Mouse (Mus musculus): ENCODE measurements at regions not wholly inside any gene's neighbourhood (a gene's known extent, or its start where the extent isn't known, plus 50 kb on each side); places are given as distances from the start of the nearest gene placed in this dataset.

DNA sequence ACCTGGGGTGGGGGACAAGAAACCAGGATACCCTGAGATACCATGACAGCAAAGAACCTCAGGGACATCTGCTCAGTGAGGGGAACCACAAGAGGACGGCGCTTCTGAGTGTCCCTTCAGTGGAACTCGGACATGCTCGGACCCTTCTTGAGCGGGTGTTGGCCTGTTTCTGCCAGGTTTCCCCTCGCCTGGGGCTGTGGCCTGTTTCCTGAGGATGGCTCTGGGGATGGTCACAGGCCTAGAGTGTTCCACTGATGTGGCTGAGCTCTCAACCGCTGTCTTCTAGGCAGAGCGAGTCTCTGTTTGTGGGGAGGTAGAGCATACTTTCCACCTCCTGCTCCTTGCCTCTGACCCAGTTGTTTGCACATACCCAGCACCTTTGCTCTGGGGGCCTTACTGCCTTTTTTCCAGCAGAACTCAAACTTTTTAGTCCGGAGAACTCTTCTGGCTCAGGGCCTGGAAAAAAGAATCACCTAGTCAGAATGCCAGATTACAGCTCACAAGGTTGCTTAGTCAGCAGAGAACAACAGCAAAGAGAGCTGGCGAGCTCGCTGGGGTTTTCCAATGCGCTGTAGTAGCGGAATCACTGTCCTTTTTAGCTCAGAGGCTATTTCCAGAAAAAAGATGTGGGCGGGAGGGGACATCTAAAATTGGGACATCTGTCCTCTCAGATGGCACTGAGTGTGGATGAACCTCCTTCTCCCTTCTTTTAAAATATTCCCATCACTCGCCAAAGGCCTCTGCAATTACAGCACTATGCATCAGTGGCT lies 65.3 kb downstream of the Med10 start:
- peak; percentile 35 to 60 for DNase-seq (ENCODE audit: extremely low spot score in 1 of 2, low spot score in 2 of 2)
- intact Hi-C loops (cut with DNase I): no loop called here

DNA sequence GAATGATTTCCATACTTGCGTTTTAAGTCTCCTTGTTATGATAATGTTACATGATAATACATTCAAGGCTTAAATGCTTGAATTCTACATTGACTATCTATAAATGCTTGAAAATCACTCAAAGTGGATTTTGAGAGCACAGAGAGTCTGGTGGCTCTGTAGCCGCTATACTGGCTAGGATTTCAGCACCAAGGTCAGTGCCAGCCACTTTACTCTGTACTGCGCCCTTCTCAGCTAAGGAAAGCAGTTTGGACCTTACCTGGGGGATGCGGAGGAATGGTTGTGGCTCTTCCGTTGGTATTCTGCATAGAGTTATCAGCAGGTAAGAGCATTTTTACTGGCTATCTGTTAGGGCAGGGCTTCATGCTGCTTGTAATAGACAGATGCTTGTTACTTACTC lies 94.3 kb downstream of the Med10 start:
- intact Hi-C loops (cut with DNase I): no loop called here
- no peak for DNase-seq (ENCODE audit: extremely low spot score in 1 of 2, low spot score in 2 of 2)

DNA sequence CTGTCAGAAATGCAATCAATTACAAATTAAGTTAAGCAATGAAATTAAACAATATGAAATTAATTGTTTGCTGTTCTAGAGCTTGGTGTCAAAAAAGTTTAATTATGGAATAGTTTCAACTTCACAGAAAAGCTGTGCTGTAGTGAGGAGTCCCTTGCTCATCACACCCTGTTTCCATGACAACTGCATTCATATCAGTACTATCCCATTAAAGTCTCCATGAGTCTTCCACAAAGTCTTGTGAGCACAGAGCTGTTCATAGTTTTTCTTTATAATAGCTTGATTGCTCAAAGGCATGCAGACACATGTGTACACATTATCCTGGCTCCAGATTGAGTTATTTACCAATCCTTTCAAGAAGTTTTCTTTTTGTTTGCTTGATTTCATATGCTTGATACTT lies 98.9 kb downstream of the Med10 start:
- intact Hi-C loops (cut with DNase I): no loop called here
- peak in 1 of 2 experiments; percentile 12 for DNase-seq (ENCODE audit: extremely low spot score in 1 of 2, low spot score in 2 of 2)

DNA sequence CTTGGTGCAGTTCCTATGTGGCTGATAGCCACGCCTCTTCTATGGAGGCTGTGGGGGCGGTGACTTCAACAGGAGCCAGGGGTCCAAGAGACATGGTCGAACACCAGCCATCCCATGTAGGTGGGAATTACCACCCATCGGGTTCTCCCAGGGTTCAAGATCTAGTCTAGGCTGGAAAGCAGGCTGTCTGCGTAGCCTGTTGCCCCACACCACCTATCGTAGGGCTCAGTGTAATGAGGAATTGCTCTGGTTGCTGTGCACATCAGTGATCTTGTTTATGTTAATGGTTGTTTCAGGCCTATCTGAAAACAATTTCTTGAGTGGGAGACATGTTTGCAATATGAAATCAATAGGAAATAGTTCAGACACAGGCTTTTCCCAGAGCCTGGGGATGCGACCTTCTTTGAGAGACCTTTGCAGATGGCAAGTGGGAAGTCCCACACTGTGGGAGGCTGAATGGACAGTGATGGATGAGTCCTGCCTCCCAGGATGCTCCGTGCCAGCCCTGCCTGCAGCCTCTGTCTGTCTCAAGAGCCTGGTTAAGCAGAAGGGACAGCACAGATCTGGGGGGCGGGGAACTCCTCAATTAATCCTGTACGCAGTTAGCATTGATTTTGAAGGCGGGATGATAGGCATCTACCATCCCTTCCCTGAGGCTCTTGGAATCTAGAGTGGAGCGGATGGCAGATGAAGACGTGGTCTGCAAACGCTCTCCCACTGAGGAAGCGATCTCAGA lies 104.8 kb downstream of the Med10 start:
- intact Hi-C loops (cut with DNase I): no loop called here
- no peak for DNase-seq (ENCODE audit: extremely low spot score in 1 of 2, low spot score in 2 of 2)

DNA sequence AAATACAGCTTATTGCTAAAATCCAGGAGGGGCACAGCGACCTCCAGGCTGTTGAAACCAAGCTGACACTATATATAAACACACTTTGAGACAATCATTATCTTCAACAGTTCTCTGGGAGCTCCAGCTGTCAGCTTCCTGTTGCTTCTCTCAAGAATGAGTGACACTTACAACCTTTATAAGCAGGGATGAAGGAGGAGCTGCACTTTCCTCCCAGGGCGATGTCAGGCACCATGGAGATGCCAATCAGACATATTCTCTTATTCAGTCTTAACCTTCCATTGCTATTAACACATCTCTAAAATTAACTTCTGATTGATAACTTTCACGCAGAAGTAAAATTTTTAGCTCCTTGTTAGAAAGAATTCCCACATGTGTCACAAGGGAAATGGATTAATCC lies 113.6 kb downstream of the Med10 start:
- no peak for DNase-seq (ENCODE audit: extremely low spot score in 1 of 2, low spot score in 2 of 2)
- intact Hi-C loops (cut with DNase I): no loop called here

DNA sequence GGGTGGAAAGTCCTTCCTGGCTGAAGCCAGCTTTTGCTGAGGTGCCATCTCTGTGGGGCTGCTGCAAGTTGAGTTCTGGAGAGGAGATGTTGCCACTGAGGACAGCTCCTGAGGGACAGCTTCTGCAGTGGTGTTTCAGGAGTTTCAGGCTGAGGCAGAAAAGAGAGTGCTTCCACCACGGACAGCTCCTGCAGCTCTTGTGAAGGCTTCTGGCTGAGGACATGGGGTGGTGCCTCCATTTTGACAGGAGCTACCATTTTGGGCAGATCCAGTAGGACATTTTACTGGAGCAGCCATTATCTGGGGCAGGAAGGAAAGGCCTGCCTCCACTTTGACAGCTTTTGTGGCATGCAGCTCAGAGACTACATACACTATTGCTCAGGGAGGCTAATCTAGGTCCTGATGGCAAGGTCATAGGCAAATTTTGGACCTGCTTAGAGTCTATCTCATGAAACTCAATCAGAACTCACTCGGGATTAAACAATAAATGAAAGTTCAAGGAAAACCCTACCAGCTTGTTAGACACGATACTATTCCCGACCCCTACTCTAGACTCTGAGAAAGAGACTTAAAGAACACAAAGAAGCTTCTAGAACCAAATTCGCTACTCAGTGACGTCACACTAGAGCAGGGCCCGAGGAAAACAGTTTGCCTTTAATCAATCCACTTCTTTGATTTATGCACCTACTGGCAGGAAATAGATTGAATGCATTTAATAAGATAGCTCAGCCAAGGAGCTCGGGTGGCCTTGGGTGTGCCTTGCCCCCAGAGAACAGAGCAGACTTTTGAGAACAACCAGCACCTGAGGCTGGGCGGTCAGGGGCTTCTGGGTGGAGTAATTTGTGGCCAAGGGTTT lies 130.7 kb downstream of the Med10 start:
- intact Hi-C loops (cut with DNase I): no loop called here

DNA sequence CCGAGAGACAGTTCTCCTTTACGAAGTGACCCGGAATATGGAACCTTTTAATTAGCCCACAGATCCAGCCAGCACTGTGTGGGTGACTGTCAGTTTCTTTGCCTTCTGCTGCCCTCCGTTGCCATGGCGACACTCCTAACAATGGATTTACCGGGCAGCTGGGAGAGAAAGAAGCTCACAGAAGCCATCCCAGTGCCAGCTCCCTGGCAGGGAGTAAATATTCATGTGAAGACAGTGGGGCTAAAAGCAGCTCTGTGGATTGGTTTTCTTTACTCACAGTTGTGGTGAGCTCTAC lies 131.3 kb downstream of the Med10 start:
- peak; percentile 74 to 77 for DNase-seq (ENCODE audit: extremely low spot score in 1 of 2, low spot score in 2 of 2)
- intact Hi-C loops (cut with DNase I): no loop called here

More for the DNA sequence above, 130.7 kb downstream of the Med10 start:
- DNase-seq (ENCODE audit: extremely low spot score in 1 of 2, low spot score in 2 of 2): no peak

DNA sequence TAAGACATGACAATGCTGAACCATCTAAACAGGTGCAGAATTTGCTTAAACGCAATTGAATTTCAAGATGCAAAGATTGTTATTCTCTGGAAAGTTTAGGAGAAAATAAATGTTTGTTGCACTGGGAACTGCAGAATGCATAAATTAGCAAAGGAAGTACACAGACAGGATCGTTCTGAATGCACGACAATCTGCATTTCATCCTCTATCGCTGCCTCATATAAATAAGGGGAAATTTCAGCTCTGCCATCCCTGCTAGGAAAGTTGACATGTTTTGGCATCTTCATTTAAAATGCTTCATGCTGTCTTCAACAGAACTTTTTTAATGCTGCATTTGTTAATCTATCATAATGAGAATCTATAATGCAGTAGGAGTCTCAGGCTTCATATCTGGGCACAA lies 137.6 kb downstream of the Med10 start:
- intact Hi-C loops (cut with DNase I): no loop called here

DNA sequence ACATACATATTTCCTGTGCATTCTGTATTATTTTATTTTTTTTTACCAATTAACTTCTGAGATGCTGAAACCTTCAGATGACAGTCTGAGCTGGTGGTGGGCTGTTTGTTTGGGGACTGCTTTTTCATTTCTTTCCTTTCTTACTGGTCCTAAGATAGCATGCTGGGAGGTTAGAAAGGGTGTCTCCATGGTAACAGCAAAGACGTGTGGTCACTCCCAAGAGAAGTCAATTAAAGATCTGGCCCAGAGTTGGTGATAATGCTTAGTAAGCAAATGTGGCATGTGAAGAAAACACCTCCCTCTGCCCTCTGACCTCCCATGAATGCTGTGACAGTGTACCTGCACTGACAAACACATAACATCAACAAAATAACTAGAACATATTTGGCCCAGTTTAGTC lies 142.5 kb downstream of the Med10 start:
- no peak for DNase-seq (ENCODE audit: extremely low spot score in 1 of 2, low spot score in 2 of 2)
- intact Hi-C loops (cut with DNase I): no loop called here

More for the DNA sequence above, 137.6 kb downstream of the Med10 start:
- DNase-seq (ENCODE audit: extremely low spot score in 1 of 2, low spot score in 2 of 2): no peak

DNA sequence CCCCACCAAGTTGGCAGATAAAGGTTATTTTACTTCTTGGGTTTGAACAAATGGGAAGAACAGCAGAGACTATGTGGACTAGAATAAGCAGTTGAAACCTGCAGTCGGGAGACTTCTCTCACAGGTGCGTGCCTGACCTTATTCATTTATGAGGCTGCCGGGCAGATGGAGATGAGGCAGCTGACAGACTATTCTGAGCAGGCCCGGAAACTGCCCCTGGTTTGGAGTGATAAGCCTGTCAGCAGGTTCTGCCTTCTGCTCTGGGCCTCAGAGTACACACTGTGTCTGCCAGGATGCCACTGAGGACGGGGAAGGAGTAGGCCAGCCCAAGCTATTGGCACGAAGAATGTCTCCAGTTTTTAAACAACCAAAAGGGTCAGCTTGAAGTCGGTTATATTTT lies 144.4 kb downstream of the Med10 start:
- intact Hi-C loops (cut with DNase I): no loop called here
- no peak for DNase-seq (ENCODE audit: extremely low spot score in 1 of 2, low spot score in 2 of 2)

DNA sequence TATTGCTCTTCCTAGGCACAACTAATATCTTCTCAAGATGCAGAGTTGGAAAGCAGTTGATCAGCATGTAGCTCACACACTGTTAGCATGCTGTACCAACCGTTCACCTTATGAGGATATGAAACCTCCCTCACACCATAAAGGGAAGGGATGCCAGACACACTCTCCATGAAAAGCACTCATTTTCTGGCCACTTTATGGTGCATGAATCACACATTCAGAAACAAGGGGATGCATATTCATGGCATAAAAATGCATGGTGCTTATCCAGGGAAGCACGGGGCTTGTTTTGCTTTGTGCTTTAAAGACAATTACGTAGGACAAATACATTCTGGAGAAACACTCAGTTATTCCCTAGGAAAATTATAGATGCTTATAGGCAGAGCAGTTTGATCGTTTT lies 149.9 kb downstream of the Med10 start:
- no peak for DNase-seq (ENCODE audit: extremely low spot score in 1 of 2, low spot score in 2 of 2)
- intact Hi-C loops (cut with DNase I): no loop called here

DNA sequence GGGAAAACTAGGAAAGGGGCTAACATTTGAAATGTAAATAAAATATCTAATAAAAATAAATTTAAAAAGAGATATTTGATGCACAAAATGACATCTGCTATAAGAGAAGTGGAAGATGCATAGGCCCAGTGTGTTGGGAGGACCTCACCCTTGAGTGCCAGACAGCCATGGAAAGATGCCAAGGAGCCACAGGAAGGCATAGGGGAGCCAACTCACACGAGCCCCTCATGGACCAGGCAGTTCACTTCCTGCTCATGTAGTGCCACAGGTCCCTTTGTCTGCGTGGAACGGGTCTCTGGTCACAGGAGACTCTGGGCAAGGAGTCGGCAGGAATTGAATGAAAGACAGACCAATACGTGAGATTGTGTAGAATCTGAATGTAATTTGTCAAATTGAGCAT lies 152.0 kb downstream of the Med10 start:
- no peak for DNase-seq (ENCODE audit: extremely low spot score in 1 of 2, low spot score in 2 of 2)
- intact Hi-C loops (cut with DNase I): no loop called here

DNA sequence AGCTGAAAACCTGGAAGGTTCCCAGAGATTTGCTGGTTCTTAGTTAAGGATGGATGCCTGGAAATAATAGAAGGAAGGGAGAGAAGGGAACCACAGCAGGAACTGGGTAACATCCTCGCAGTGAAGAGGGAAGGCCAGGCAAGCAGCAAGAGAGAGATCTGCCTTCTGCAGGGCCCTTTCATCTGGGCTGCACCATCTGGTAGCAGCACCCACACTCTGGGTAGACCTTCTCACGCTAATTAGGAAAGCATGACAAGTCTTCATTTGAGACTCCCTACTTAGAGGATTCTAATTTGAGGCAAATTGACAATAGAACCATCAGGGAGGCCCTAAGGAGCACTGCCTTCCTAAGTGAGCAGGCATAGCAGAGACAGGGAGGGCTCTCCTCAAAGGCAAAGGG lies 153.3 kb downstream of the Med10 start:
- DNase-seq (ENCODE audit: extremely low spot score in 1 of 2, low spot score in 2 of 2): no peak

DNA sequence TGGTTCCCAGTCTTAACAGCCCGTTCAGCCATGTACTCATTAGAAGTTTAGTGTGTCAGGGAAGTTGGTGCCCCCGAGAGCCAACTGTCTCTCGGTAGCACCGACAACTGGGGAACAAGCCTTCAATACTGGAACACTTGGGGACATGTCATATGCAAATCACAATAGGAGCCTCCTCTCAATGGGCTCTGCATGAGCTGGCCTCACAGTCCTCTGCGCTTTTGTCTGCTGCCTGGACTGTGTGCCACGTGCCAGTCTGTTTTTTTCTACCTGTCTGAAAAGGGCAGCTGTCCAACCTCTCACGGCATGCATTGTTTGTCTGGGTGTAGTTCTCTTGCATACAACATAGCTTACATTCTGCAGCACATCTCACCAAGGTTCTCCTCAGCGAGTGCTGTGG lies 161.7 kb downstream of the Med10 start:
- no peak for DNase-seq (ENCODE audit: extremely low spot score in 1 of 2, low spot score in 2 of 2)
- intact Hi-C loops (cut with DNase I): no loop called here

More for the DNA sequence above, 153.3 kb downstream of the Med10 start:
- intact Hi-C loops (cut with DNase I): no loop called here

DNA sequence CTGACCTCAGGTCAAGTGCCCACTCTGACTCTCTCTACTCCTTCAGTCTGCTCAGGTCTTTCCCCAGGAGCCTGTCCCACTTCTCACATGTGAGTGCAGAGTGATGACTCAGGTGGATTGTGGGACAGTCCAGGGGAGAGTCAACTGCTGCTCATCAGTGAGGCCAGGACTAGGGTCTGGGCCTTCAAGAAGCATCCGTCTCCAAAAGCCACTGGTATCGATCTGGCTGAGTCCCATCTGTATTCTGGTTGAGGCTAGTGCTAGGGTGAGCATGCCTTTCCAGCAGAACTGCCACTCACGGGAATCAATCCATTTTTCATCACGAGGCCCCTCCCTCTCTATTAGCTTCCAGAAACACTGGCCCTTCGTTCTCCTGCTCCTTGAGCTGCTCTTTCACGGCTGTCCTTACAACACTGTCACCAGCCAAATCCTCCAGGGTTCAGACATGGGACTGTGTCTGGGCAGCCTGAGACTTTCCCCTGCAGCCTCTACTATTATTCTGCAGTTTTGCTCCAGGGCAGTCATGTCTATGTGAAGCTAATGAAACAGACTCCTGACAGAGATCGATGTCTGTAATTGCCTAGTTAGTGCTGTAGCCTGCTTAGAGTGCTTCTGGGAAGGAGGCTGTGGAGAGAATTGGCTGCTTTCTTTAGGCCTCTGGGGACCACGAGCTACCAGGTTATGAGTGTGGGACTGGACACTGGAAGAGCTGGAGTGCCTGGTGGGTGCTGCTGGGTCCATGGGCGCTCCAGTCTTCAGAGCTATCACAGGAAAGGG lies 169.3 kb downstream of the Med10 start:
- DNase-seq (ENCODE audit: extremely low spot score in 1 of 2, low spot score in 2 of 2): no peak
- intact Hi-C loops (cut with DNase I): no loop called here

DNA sequence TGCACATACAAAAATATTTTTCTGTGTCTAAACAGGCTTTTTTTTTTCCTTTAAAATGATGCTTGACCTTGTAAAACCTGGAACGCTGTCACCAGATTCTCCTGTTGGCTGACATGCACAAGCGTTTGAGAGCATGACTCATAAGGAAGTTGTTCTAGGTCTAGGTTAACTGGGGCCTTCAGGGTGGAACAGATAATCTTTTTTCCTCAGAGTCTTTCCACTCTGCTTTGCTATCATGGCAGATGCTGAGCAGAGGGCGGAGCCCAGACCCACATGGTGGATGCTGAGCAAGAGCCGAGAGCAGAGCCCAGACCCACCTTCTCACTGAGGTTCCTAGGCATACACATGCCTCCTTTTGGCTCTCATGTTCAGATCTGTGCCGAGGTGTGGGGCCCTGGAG lies 172.6 kb downstream of the Med10 start:
- no peak for DNase-seq (ENCODE audit: extremely low spot score in 1 of 2, low spot score in 2 of 2)
- intact Hi-C loops (cut with DNase I): no loop called here

DNA sequence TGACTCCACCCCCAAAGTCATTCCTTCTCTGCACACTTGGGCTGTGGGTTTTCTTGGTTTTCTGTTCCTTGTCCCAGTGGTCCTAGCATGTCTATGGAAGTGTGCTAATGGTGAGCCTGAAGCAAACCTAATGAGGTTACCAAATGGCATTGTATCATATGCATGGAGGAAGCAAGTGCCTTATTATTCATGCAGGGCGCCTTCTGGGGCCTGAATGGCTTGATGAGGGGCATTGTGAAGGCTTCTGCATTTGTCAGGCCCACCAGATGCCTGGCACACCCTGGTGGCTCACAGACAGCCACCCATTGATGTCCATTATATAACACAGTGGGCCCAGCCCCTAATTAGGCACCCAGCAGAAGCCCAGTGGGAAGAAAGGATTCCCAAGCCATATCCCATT lies 182.0 kb downstream of the Med10 start:
- DNase-seq (ENCODE audit: extremely low spot score in 1 of 2, low spot score in 2 of 2): no peak
- intact Hi-C loops (cut with DNase I): no loop called here

DNA sequence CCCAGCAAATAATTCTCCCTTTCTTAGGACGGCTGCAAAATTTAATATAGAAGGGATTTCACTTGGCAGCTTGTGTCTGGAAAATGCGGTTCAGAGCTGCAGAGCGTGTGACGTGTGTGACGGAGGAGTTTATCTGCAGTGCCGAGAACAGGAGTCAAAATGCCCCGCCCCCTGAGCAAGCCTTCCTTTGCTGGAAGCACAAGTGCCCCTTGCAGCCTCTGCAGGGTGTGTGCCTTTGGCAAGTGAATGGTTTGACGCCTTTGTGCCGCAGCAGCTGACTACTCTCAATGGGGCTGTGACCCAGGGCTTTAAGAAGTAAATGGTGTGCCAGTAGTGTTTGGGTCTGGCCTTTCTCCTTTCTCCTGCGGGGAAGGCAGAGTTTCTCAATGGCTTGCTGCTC lies 185.0 kb downstream of the Med10 start:
- intact Hi-C loops (cut with DNase I): no loop called here
- peak; percentile 21 to 49 for DNase-seq (ENCODE audit: extremely low spot score in 1 of 2, low spot score in 2 of 2)

DNA sequence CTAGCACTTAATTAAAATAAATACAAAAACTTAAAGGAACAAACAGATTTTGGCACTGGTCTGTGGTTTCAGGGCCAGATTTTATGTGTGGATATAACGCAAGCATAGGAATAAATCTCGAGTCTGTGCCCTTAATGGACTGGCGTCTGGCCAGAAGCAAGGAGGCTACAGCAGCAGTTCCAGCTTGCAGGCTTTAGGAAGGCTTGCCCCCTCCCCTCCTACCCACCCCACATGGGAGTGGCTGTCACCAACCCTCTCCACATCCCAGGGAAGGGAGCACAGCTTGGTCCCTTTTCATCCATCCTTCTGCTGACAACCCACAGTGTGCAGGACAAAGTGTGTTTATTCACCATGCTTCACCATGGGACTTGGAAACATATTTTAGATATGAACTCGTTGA lies 186.1 kb downstream of the Med10 start:
- intact Hi-C loops (cut with DNase I): no loop called here

More for the DNA sequence above, 186.1 kb downstream of the Med10 start:
- DNase-seq (ENCODE audit: extremely low spot score in 1 of 2, low spot score in 2 of 2): peak; percentile 13 to 46

Measured in left cerebral cortex, postnatal 10 days (tissue).